Mouse (Mus musculus) spleen, adult 2 months (tissue): Measurements from ENCODE around the gene Arid1a. TPM values are rescaled to one million over a fixed set of nuclear protein-coding genes. Genes with fewer than 3 reads are reported as not detected.
A peak's percentile ranks its signal among the peaks of the same experiment; 100 is the strongest.

ENCODE experiments used
- DNase-seq, 2 experiments: peaks; one replicate each; pipeline versions ENCODE4 v3.0.0 to v3.0.0-alpha.2; 2012 to 2021; ENCODE audit warnings: low spot score in 2 of 2, low read depth in 1 of 2
- H3K27ac ChIP-seq: fragments of 200-500 bp; 2 replicates; pipeline ENCODE4 v1.5.1; 2012; ENCODE audit warnings: low read length, inconsistent platforms; ENCODE audit not compliant: insufficient read depth
- H3K27me3 ChIP-seq: fragments of 200-500 bp; 2 replicates; pipeline ENCODE4 v1.6.1; 2012; ENCODE audit warnings: mild to moderate bottlenecking, moderate library complexity, low read length, inconsistent platforms; ENCODE audit not compliant: control insufficient read depth, insufficient read depth
- H3K36me3 ChIP-seq: fragments of 200-500 bp; 2 replicates; pipeline ENCODE4 v1.6.1; 2012; ENCODE audit warnings: mild to moderate bottlenecking, low read length, inconsistent platforms; ENCODE audit not compliant: control insufficient read depth, insufficient read depth
- H3K4me1 ChIP-seq: fragments of 200-500 bp; 2 replicates; pipeline ENCODE4 v1.6.1; 2011; ENCODE audit warnings: inconsistent platforms; ENCODE audit not compliant: control insufficient read depth, insufficient read depth, insufficient read length
- H3K4me3 ChIP-seq: fragments of 200-500 bp; 2 replicates; pipeline ENCODE4 v1.5.1; 2011; ENCODE audit warnings: mild to moderate bottlenecking, inconsistent platforms; ENCODE audit not compliant: insufficient read depth, insufficient read length; ENCODE audit errors: extremely low read depth
- CTCF ChIP-seq: fragments of 200-500 bp; IDR thresholded peaks from 2 replicates; pipeline ENCODE4 v1.5.1; 2011; ENCODE audit warnings: mild to moderate bottlenecking, inconsistent platforms; ENCODE audit not compliant: insufficient read depth, insufficient read length, insufficient replicate concordance; ENCODE audit errors: extremely low read depth
- POLR2A ChIP-seq: fragments of 200-500 bp; IDR thresholded peaks from 2 replicates; pipeline ENCODE4 v1.6.1; 2011; ENCODE audit warnings: low read depth, low read length, inconsistent platforms
- WGBS: fragments of 180-500 bp; shearing (Covaris S2); methylation state at CpG from one replicate; pipeline ENCODE4 v1.1.7; 2018; 5-methylcytosine and 5-hydroxymethylcytosine counted together
- polyA plus RNA-seq: library from polyadenylated mRNA; depleted of rRNA; stranded (reverse); fragments of >200 nt; gene quantifications from 2 replicates; pipeline ENCODE4 v1.2.3, GENCODE M21; 2012

The Arid1a gene
- polyA plus RNA-seq, 1 experiment: 150 TPM

- WGBS: 71% methylated on average over 6 of the region's 6 CpGs
- no peaks in the 10 kb centered on the region for H3K27me3 ChIP-seq
- peaks cover 4% of the 10 kb centered on the region; the same call in 1 of the 2 replicates for H3K36me3 ChIP-seq
- no peak for DNase-seq
- TF ChIP-seq CTCF (no peak), POLR2A (no peak)
- H3K4me3 ChIP-seq: no peak overlapping the region
- H3K27ac ChIP-seq: no peak overlapping the region
- H3K4me1 ChIP-seq: peaks cover 29% of the 10 kb centered on the region
Observed at GRCm38 (mm10) chr4:133669652-133670210, 86.8 kb downstream of the Arid1a start.

- H3K27ac ChIP-seq: no peak overlapping the region
- H3K36me3 ChIP-seq: peaks cover 4% of the 10 kb centered on the region; the same call in 1 of the 2 replicates
- peaks cover 17% of the 10 kb centered on the region for H3K4me1 ChIP-seq
- no peak overlapping the region for H3K4me3 ChIP-seq
- no peaks in the 10 kb centered on the region for H3K27me3 ChIP-seq
- TF ChIP-seq POLR2A: no peak
- TF ChIP-seq CTCF: no peak
- DNase-seq: no peak
- 77% methylated on average over 3 of the region's 3 CpGs for WGBS
Observed at GRCm38 (mm10) chr4:133668537-133668936, 88.0 kb downstream of the Arid1a start.

- no peak for TF ChIP-seq POLR2A
- Histone ChIP-seq H3K4me3 (peak overlapping the region; percentile 7; the same call in 1 of the 2 replicates), H3K27ac (peak overlapping the region; percentile 86), H3K36me3 (peaks cover 4% of the 10 kb centered on the region; the same call in 1 of the 2 replicates), H3K4me1 (peaks cover 19% of the 10 kb centered on the region), H3K27me3 (no peaks in the 10 kb centered on the region)
- 9% methylated on average over 6 of the region's 6 CpGs for WGBS
- peak in 1 of 2 experiments; percentile 80 for DNase-seq
Observed at GRCm38 (mm10) chr4:133666199-133666598, 90.4 kb downstream of the Arid1a start.

GRCm38 (mm10) chr4:133665118-133665517 lies 91.5 kb downstream of the Arid1a start:
- H3K27me3 ChIP-seq: no peaks in the 10 kb centered on the region
- H3K27ac ChIP-seq: peak overlapping the region; percentile 86
- TF ChIP-seq CTCF: no peak
- TF ChIP-seq POLR2A: no peak
- H3K4me1 ChIP-seq: peaks cover 22% of the 10 kb centered on the region
- H3K4me3 ChIP-seq: no peak overlapping the region
- WGBS: 63% methylated on average over 11 of the region's 11 CpGs
- no peak for DNase-seq
- H3K36me3 ChIP-seq: peaks cover 4% of the 10 kb centered on the region; the same call in 1 of the 2 replicates

GRCm38 (mm10) chr4:133662945-133663344 lies 93.6 kb downstream of the Arid1a start:
- Histone ChIP-seq H3K4me3 (no peak overlapping the region), H3K4me1 (peaks cover 29% of the 10 kb centered on the region), H3K36me3 (no peaks in the 10 kb centered on the region; the same call in 1 of the 2 replicates), H3K27me3 (no peaks in the 10 kb centered on the region), H3K27ac (no peak overlapping the region)
- 90% methylated on average over 8 of the region's 8 CpGs for WGBS
- no peak for DNase-seq
- TF ChIP-seq POLR2A (no peak), CTCF (no peak)

- Histone ChIP-seq H3K4me3 (no peak overlapping the region), H3K36me3 (no peaks in the 10 kb centered on the region; the same call in 1 of the 2 replicates), H3K27me3 (no peaks in the 10 kb centered on the region), H3K4me1 (peaks cover 34% of the 10 kb centered on the region), H3K27ac (peak overlapping the region; percentile 55)
- DNase-seq: no peak
- TF ChIP-seq CTCF: no peak
- TF ChIP-seq POLR2A: no peak
- 89% methylated on average over 8 of the region's 8 CpGs for WGBS
Observed at GRCm38 (mm10) chr4:133662421-133662820, 94.1 kb downstream of the Arid1a start.

GRCm38 (mm10) chr4:133660193-133661155 lies 96.1 kb downstream of the Arid1a start:
- peak overlapping the region; percentile 96 for H3K27ac ChIP-seq
- no peak for TF ChIP-seq POLR2A
- TF ChIP-seq CTCF: no peak
- no peaks in the 10 kb centered on the region for H3K27me3 ChIP-seq
- H3K4me3 ChIP-seq: peak overlapping the region; percentile 58
- no peak for DNase-seq
- peaks cover 29% of the 10 kb centered on the region for H3K4me1 ChIP-seq
- H3K36me3 ChIP-seq: no peaks in the 10 kb centered on the region; the same call in 1 of the 2 replicates
- 42% methylated on average over 10 of the region's 10 CpGs for WGBS
